Mouse (Mus musculus): ENCODE data around the gene Sec61b. TPM values are rescaled to one million over a fixed set of nuclear protein-coding genes. Genes with fewer than 3 reads are reported as not detected.

Sec61b gene
- polyA plus RNA-seq, 1 experiment from 2014 or later, result 456 TPM

DNA sequence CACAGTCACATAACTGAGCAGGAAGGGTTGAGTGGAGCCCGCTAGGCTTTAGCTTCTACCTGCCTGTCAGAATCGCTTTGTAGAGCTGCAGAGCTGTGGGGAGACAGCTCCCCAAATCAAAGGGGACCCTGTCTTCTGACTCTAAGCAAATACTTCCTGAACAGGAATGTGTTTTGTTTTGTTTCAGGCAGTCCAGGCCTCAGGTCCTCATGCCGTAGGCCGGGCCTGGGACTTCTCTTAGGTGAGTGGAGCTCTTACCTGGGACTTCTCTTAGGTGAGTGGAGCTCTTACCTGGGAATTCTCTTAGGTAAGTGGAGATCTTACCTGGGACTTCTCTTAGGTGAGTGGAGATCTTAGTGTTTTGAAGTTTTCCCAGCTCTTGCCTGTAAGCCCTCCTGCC lies 55.4 kb downstream of the Sec61b start:
- WGBS, result 91% methylated on average over 4 of the region's 4 CpGs
- Histone ChIP-seq H3K36me3 (no peaks in the 10 kb centered on the region), H3K4me1 (no peaks in the 10 kb centered on the region), H3K9ac (no peak overlapping the region), H3K4me2 (no peak overlapping the region), H3K9me3 (no peaks in the 10 kb centered on the region), H3K27me3 (no peaks in the 10 kb centered on the region), H3K4me3 (no peak overlapping the region), H3K27ac (no peak overlapping the region)
- no peak for ATAC-seq (ENCODE audit: insufficient number of reproducible peaks, low FRiP score, low TSS enrichment, low read depth)

Other genes with a start within 250 kb of the Sec61b start
- gene Tgfbr1, start 121.4 kb upstream of the Sec61b start, polyA plus RNA-seq (2015; fragmentation: Nextera tagmentation; extraction: Ambion mirVana), result 29.1 and 31.6 TPM in 2 replicates
- 64.5 and 66.5 TPM in 2 replicates for gene Alg2, start 325 bp upstream of the Sec61b start, polyA plus RNA-seq (2015; fragmentation: Nextera tagmentation; extraction: Ambion mirVana)